Mouse (Mus musculus): ENCODE measurements at regions not wholly inside any gene's neighbourhood (a gene's known extent, or its start where the extent isn't known, plus 50 kb on each side); places are given as distances from the start of the nearest gene placed in this dataset.

DNA sequence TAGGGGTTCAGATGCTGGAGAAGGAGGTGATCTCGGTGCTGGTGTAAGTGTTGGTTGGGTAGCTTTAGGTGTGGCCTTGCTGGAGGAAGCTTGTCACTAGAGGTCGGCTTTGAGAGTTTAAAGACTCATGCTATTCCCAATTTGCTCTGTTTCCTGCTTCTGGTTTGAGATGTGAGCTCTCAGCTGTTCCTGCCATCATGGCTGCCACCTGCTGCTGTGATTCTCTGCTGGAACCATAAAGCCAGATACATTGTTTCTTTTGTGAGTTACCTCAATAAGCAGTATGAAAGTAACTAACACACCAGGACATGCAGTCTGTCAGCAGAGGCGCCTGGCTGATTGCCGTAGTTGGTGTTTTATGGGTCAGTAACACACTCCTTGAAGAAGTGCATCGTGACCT, 94.2 kb upstream of the Tut7 start:
- no peak for TF ChIP-seq POLR2A (IDR thresholded peaks at IDR 0.05; ENCODE audit: borderline replicate concordance, insufficient read depth, low read length)
- TF ChIP-seq CTCF (IDR thresholded peaks at IDR 0.05; ENCODE audit: borderline replicate concordance, insufficient read depth, low read depth, low read length) = no peak
